Mouse (Mus musculus) limb, embryonic 14.5 days (tissue): ENCODE results near the gene Dync1i1. TPM values are rescaled to one million over a fixed set of nuclear protein-coding genes. Genes with fewer than 3 reads are reported as not detected.

Source experiments
- ATAC-seq: fragments of 200-750 bp; cut with Nextera tagmentation; 2 replicates; pipeline ENCODE4 v1.8.0; 2017; ENCODE audit warnings: low read depth, moderate number of reproducible peaks, moderate TSS enrichment; ENCODE audit not compliant: low FRiP score
- DNase-seq: peaks from one replicate; pipeline ENCODE4 v3.0.0-alpha.2; 2015; ENCODE audit warnings: low spot score
- H3K27ac ChIP-seq: fragments of 300-500 bp; sonication (generic); replicated peaks from 2 replicates; pipeline ENCODE4 v1.5.1; 2014; ENCODE audit warnings: low read depth, mild to moderate bottlenecking, low read length, moderate library complexity, mixed read lengths
- H3K27me3 ChIP-seq: fragments of 300-500 bp; sonication (generic); 2 replicates; pipeline ENCODE4 v1.6.1; 2014; ENCODE audit warnings: low read length, mixed read lengths; ENCODE audit not compliant: control insufficient read depth, insufficient read depth
- H3K36me3 ChIP-seq: fragments of 300-500 bp; sonication (generic); 2 replicates; pipeline ENCODE4 v1.6.1; 2014; ENCODE audit warnings: mild to moderate bottlenecking, low read length, moderate library complexity, mixed read lengths; ENCODE audit not compliant: control insufficient read depth, insufficient read depth
- H3K4me1 ChIP-seq: fragments of 300-500 bp; sonication (generic); 2 replicates; pipeline ENCODE4 v1.6.1; 2014; ENCODE audit warnings: antibody characterized with exemption, low read length, mixed read lengths; ENCODE audit not compliant: control insufficient read depth, insufficient read depth
- H3K4me2 ChIP-seq: fragments of 300-500 bp; sonication (generic); replicated peaks from 2 replicates; pipeline ENCODE4 v1.6.1; 2014; ENCODE audit warnings: low read depth, mild to moderate bottlenecking, low read length, moderate library complexity; ENCODE audit not compliant: severe bottlenecking
- H3K4me3 ChIP-seq: fragments of 300-500 bp; sonication (generic); replicated peaks from 2 replicates; pipeline ENCODE4 v1.5.1; 2014; ENCODE audit warnings: low read length
- H3K9ac ChIP-seq: fragments of 300-500 bp; sonication (generic); 2 replicates; pipeline ENCODE4 v1.6.1; 2014; ENCODE audit warnings: mild to moderate bottlenecking, low read depth, low read length, moderate library complexity; ENCODE audit not compliant: severe bottlenecking
- H3K9me3 ChIP-seq: fragments of 300-500 bp; sonication (generic); 2 replicates; pipeline ENCODE4 v1.6.1; 2016; ENCODE audit warnings: low read length; ENCODE audit not compliant: control insufficient read depth
- POLR2A ChIP-seq: fragments of 200-500 bp; IDR thresholded peaks from 2 replicates; pipeline ENCODE4 v1.8.0; 2012; ENCODE audit warnings: inconsistent platforms, mild to moderate bottlenecking, moderate library complexity, borderline replicate concordance; ENCODE audit not compliant: insufficient read depth, insufficient read length; ENCODE audit errors: extremely low read depth
- WGBS: fragments of 180-500 bp; shearing (Covaris S2); extraction: QIAGEN DNeasy Blood & Tissue Kit; methylation state at CpG from one replicate; pipeline ENCODE4 v1.1.7; 2014; 5-methylcytosine and 5-hydroxymethylcytosine counted together
- polyA plus RNA-seq, 2 experiments: library from polyadenylated mRNA; depleted of rRNA in 1 of 2; stranded (reverse) in 1 of 2; unstranded in 1 of 2; fragments of >200 nt; fragmentation: Nextera tagmentation in 1 of 2; extraction: Ambion mirVana in 1 of 2; gene quantifications; 2 replicates each; pipeline versions ENCODE4 v1.2.1 to v1.2.3; 2012 to 2014

Dync1i1 gene
- polyA plus RNA-seq, 2 experiments = 10.0 to 12.4 TPM

DNA sequence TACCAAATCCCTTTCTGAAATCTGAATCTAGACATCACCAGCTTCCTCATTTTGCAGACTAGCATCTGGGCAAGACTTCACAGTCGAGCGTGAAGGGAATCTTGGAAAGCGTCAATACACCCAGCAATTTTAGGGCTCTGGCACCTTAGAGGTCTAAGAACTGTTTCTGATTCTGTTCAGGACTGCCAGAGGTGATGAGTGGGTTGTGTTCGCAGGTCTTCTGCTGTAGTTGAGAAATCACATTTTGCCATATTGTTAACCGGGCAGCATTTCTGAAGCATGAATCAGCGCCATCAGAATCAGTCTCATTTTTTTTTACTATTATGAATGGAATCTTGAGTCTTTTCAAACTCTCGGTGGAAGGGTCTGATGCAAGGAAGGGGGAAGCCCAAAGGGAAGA is 185.9 kb downstream of the Dync1i1 start:
- no peak for DNase-seq
- TF ChIP-seq POLR2A = no peak
- Histone ChIP-seq H3K4me3 (no peak overlapping the region), H3K4me1 (peaks cover 4% of the 10 kb centered on the region; the same call in 1 of the 2 replicates), H3K36me3 (no peaks in the 10 kb centered on the region), H3K4me2 (no peak overlapping the region), H3K9me3 (no peaks in the 10 kb centered on the region), H3K27ac (no peak overlapping the region), H3K27me3 (no peaks in the 10 kb centered on the region), H3K9ac (no peak overlapping the region)
- ATAC-seq = no peak
- WGBS = 78% methylated on average over 7 of the region's 7 CpGs

DNA sequence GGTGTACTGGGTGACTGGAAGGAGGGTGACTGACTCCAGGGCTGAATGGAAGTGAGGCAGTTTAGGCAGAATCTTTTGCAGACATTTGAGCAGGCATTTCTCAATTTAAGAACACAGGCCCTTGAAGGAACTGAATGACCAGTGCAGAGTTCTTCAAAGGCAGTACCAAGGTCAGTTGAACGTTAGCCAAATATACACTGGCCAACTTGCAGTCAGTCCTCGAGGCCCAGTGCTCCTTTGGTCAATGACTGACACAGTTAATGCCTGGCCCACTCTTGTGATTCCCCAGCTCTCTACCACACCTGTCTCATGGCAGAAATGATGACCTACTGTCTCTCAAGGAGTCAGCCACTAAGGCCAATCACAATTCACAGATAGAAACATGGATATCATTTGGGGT is 189.6 kb downstream of the Dync1i1 start:
- Histone ChIP-seq H3K9ac (no peak overlapping the region), H3K36me3 (no peaks in the 10 kb centered on the region), H3K27me3 (no peaks in the 10 kb centered on the region), H3K9me3 (no peaks in the 10 kb centered on the region), H3K27ac (no peak overlapping the region), H3K4me2 (no peak overlapping the region), H3K4me1 (no peaks in the 10 kb centered on the region), H3K4me3 (no peak overlapping the region)
- ATAC-seq (no peak), DNase-seq (no peak)
- no peak for TF ChIP-seq POLR2A
- 85% methylated on average over 2 of the region's 2 CpGs for WGBS

- no peaks in the 10 kb centered on the region for H3K4me1 ChIP-seq
- no peaks in the 10 kb centered on the region for H3K9me3 ChIP-seq
- H3K36me3 ChIP-seq = no peaks in the 10 kb centered on the region
- H3K9ac ChIP-seq = no peak overlapping the region
- no peaks in the 10 kb centered on the region for H3K27me3 ChIP-seq
- 27% methylated on average over 4 of the region's 4 CpGs for WGBS
- no peak overlapping the region for H3K4me2 ChIP-seq
- DNase-seq = no peak
- no peak overlapping the region for H3K4me3 ChIP-seq
- no peak overlapping the region for H3K27ac ChIP-seq
- no peak for TF ChIP-seq POLR2A
- no peak for ATAC-seq
Measured at GRCm38 (mm10) chr6:5920670-5921069, 195.2 kb downstream of the Dync1i1 start.

DNA sequence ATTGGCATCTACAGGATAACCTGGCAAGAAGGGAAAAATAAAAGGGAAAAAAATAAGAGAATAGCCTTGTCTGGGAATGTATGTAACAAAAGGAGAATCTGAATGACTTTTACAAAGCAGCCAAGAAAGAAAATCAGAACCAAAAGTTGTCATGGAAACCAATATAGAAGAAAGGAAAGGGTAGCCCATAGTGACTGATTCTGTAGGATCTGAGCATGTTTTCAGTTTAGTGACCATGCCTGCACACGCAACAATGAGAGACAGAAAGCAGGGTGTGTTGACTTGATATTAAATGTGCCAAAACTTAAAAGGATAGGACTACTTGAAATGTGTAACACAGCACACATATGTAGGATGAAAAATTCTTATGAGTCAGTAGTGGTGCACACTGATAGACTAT is 197.2 kb downstream of the Dync1i1 start:
- Histone ChIP-seq H3K4me2 (no peak overlapping the region), H3K4me1 (no peaks in the 10 kb centered on the region), H3K9me3 (no peaks in the 10 kb centered on the region), H3K9ac (no peak overlapping the region), H3K27me3 (no peaks in the 10 kb centered on the region), H3K27ac (no peak overlapping the region), H3K36me3 (no peaks in the 10 kb centered on the region), H3K4me3 (no peak overlapping the region)
- 78% methylated on average over 1 of the region's 1 CpGs for WGBS
- DNase-seq (no peak), ATAC-seq (no peak)
- no peak for TF ChIP-seq POLR2A

- TF ChIP-seq POLR2A = no peak
- Histone ChIP-seq H3K4me2 (no peak overlapping the region), H3K4me1 (no peaks in the 10 kb centered on the region), H3K9ac (no peak overlapping the region), H3K4me3 (no peak overlapping the region), H3K27ac (no peak overlapping the region), H3K27me3 (no peaks in the 10 kb centered on the region), H3K9me3 (no peaks in the 10 kb centered on the region), H3K36me3 (no peaks in the 10 kb centered on the region)
- WGBS = 91% methylated on average over 7 of the region's 7 CpGs
- no peak for ATAC-seq
- DNase-seq = no peak
Measured at GRCm38 (mm10) chr6:5923148-5923547, 197.7 kb downstream of the Dync1i1 start.

GRCm38 (mm10) chr6:5930140-5930539 is 204.7 kb downstream of the Dync1i1 start:
- H3K27ac ChIP-seq = no peak overlapping the region
- DNase-seq (no peak), ATAC-seq (no peak)
- H3K27me3 ChIP-seq = no peaks in the 10 kb centered on the region
- H3K4me2 ChIP-seq = no peak overlapping the region
- H3K9ac ChIP-seq = no peak overlapping the region
- H3K9me3 ChIP-seq = no peaks in the 10 kb centered on the region
- 77% methylated on average over 8 of the region's 8 CpGs for WGBS
- no peak for TF ChIP-seq POLR2A
- 0 out of 2 replicates have a peak, but pooled peaks cover under 1% of the 10 kb centered on the region for H3K4me1 ChIP-seq
- no peak overlapping the region for H3K4me3 ChIP-seq
- H3K36me3 ChIP-seq = no peaks in the 10 kb centered on the region
